Mouse (Mus musculus): Measurements from ENCODE around the gene Rdh7.
A peak's percentile ranks its signal among the peaks of the same experiment; 100 is the strongest.
"Not testable (repeated sequence)": the region's sequence is repeated elsewhere in the genome, so short reads cannot be mapped to it uniquely, and the experiment has no call there.

Rdh7 gene

GRCm38 (mm10) chr10:127893163-127894022 is 4.8 kb upstream of the Rdh7 start:
- DNase-seq, result not testable (repeated sequence)

- DNase-seq, result no peak
These were observed 2.9 kb upstream of the Rdh7 start for GRCm38 (mm10) chr10:127891481-127891880.

- DNase-seq, result no peak
These were observed 1.6 kb downstream of the Rdh7 start for GRCm38 (mm10) chr10:127886971-127887370.

GRCm38 (mm10) chr10:127886551-127886950 is 2.1 kb downstream of the Rdh7 start:
- DNase-seq, result no peak

GRCm38 (mm10) chr10:127881041-127881440 is 7.6 kb downstream of the Rdh7 start:
- DNase-seq, result no peak

- DNase-seq, result peak; percentile 10
These were observed 9.4 kb downstream of the Rdh7 start for GRCm38 (mm10) chr10:127879155-127879688.

- no peak for DNase-seq
These were observed 10.2 kb downstream of the Rdh7 start for GRCm38 (mm10) chr10:127878262-127879057.

- DNase-seq, result no peak
These were observed 10.9 kb downstream of the Rdh7 start for GRCm38 (mm10) chr10:127877681-127878080.

- peak; percentile 5 for DNase-seq
These were observed 16.1 kb downstream of the Rdh7 start for GRCm38 (mm10) chr10:127872484-127872883.

GRCm38 (mm10) chr10:127866232-127866631 is 22.4 kb downstream of the Rdh7 start, which contains the start of gene Rdh16f2:
Gene Rdh16f2 (plus strand): TSS chr10:127866474.
- DNase-seq, result no peak

- no peak for DNase-seq
These were observed 23.7 kb downstream of the Rdh7 start for GRCm38 (mm10) chr10:127864931-127865330.

GRCm38 (mm10) chr10:127856376-127856775 is 32.2 kb downstream of the Rdh7 start:
- DNase-seq, result peak; percentile 2

- no peak for DNase-seq
These were observed 39.0 kb downstream of the Rdh7 start, which contains the start of gene Rdh19 for GRCm38 (mm10) chr10:127849628-127850027. Gene Rdh19 (plus strand): TSS chr10:127849928.

GRCm38 (mm10) chr10:127848089-127848488 is 40.5 kb downstream of the Rdh7 start:
- DNase-seq, result no peak

GRCm38 (mm10) chr10:127845945-127846344 is 42.7 kb downstream of the Rdh7 start:
- not testable (repeated sequence) for DNase-seq

GRCm38 (mm10) chr10:127840776-127841175 is 47.8 kb downstream of the Rdh7 start:
- DNase-seq, result no peak

- DNase-seq, result peak; percentile 10
These were observed 50.1 kb downstream of the Rdh7 start for GRCm38 (mm10) chr10:127838539-127838938.

- DNase-seq, result not testable (repeated sequence)
These were observed 50.8 kb downstream of the Rdh7 start for GRCm38 (mm10) chr10:127837793-127838192.

GRCm38 (mm10) chr10:127835292-127835691 is 53.3 kb downstream of the Rdh7 start:
- DNase-seq, result no peak

- DNase-seq, result not testable (repeated sequence)
These were observed 54.4 kb downstream of the Rdh7 start for GRCm38 (mm10) chr10:127834186-127834585.
